In the genomic region with DNA sequence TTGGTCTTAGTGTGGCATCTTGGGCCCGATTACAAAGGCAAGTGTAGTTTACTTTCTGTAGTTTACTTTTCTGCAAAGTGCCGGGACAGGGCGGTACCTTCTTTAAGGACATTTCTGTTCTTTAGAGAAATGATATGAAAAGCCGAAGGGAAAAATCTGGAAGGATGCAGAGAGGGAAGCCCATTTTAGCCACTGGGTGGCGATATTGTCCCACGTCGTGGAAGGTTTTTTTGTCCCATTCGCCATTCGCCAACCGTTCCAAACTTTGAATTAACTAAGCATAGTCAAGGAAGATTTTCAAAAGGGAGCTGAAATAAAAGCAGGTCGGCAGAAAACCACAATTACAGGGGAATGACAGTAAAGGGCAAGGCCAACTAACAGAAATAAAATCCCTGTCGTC, we compare ENCODE assay signal across 9 mouse cellular contexts. TPM values are rescaled to one million over a fixed set of nuclear protein-coding genes. Genes with fewer than 3 reads are reported as not detected.
DNase-seq lines count a peak whose midpoint lies in the region; ATAC-seq and TF ChIP-seq lines count a peak whose summit lies in the region.
"Had no signal": no experiment of that assay in that cellular context is flagged by ENCODE, and none has a peak within 500 bp of the region (broad histone marks: within the 10 kb centered on the region; RNA-seq: fewer than 3 reads in every experiment).

No protein-coding gene starts in this region.

- no peak overlapping the region for H3K9ac ChIP-seq in ES-Bruce4 (ENCODE audit: low read depth, poor library complexity, severe bottlenecking)
- no peak overlapping the region for H3K9ac ChIP-seq in embryonic facial prominence, embryonic 14.5 days (ENCODE audit: low read depth, low read length)
- no peak overlapping the region for H3K9ac ChIP-seq in heart, embryonic 12.5 days
- H3K9ac ChIP-seq: midbrain, embryonic 12.5 days had no signal

- peak; percentile 80 for DNase-seq in adrenal gland, postnatal 25 days
- DNase-seq in embryonic facial prominence, embryonic 14.5 days (ENCODE audit: low spot score), result peak; percentile 84
- peak; percentile 78 for DNase-seq in kidney, postnatal 14 days
- peak; percentile 40 to 42 for DNase-seq in lung, adult 18-20 months
- DNase-seq in ovary, postnatal 14 days (ENCODE audit: low spot score), result peak; percentile 73
- DNase-seq in urinary bladder, postnatal 4 days (ENCODE audit: low spot score in 2 of 2), result peak; percentile 52 to 74

- no peak for TF ChIP-seq POLR2A in ES-Bruce4 (IDR thresholded peaks at IDR 0.05; ENCODE audit: insufficient read depth, low read length)

- no peak overlapping the region for H3K4me3 ChIP-seq in ES-Bruce4 (ENCODE audit: low read depth, low read length)
- H3K4me3 ChIP-seq in embryonic facial prominence, embryonic 14.5 days (ENCODE audit: low read depth, low read length), result no peak overlapping the region
- H3K4me3 ChIP-seq in heart, embryonic 12.5 days, result no peak overlapping the region
- H3K4me3 ChIP-seq: midbrain, embryonic 12.5 days had no signal

- no peak for TF ChIP-seq EP300 in ES-Bruce4 (IDR thresholded peaks at IDR 0.05; ENCODE audit: insufficient read depth, low read depth, low read length)

- peak; percentile 59 for TF ChIP-seq CTCF in ES-Bruce4 (IDR thresholded peaks at IDR 0.05; ENCODE audit: low read depth, low read length)

- H3K4me2 ChIP-seq in embryonic facial prominence, embryonic 14.5 days (ENCODE audit: low read depth, low read length), result peak overlapping the region; percentile 41
- H3K4me2 ChIP-seq in heart, embryonic 12.5 days, result peak overlapping the region; percentile 53
- H3K4me2 ChIP-seq: midbrain, embryonic 12.5 days had no signal

- ATAC-seq in embryonic facial prominence, embryonic 14.5 days (ENCODE audit: low read depth), result no peak
- no peak for ATAC-seq in heart, embryonic 12.5 days (ENCODE audit: insufficient number of reproducible peaks, low FRiP score)

- H3K36me3 ChIP-seq in ES-Bruce4 (ENCODE audit: control insufficient read depth, insufficient read depth, low read length, poor library complexity, severe bottlenecking), result no peaks in the 10 kb centered on the region
- H3K36me3 ChIP-seq in embryonic facial prominence, embryonic 14.5 days (ENCODE audit: control insufficient read depth, insufficient read depth, low read length), result no peaks in the 10 kb centered on the region
- H3K36me3 ChIP-seq in heart, embryonic 12.5 days, result no peaks in the 10 kb centered on the region
- H3K36me3 ChIP-seq: midbrain, embryonic 12.5 days had no signal

- H3K27ac ChIP-seq in ES-Bruce4 (ENCODE audit: insufficient read depth, low read length), result no peak overlapping the region
- H3K27ac ChIP-seq in embryonic facial prominence, embryonic 14.5 days (replicated peaks; ENCODE audit: low read depth, low read length), result no peak overlapping the region
- no peak overlapping the region for H3K27ac ChIP-seq in heart, embryonic 12.5 days (ENCODE audit: poor library complexity, severe bottlenecking)
- H3K27ac ChIP-seq: midbrain, embryonic 12.5 days had no signal

- WGBS in embryonic facial prominence, embryonic 14.5 days, result 5% methylated on average over 12 of the region's 12 CpGs
- WGBS in heart, embryonic 12.5 days, result 5% methylated on average over 12 of the region's 12 CpGs

- no peaks in the 10 kb centered on the region for H3K4me1 ChIP-seq in ES-Bruce4 (ENCODE audit: control insufficient read depth, insufficient read depth, low read length)
- H3K4me1 ChIP-seq in embryonic facial prominence, embryonic 14.5 days (ENCODE audit: control insufficient read depth, insufficient read depth, low read length), result no peaks in the 10 kb centered on the region
- H3K4me1 ChIP-seq in heart, embryonic 12.5 days (replicated peaks), result no peaks in the 10 kb centered on the region
- H3K4me1 ChIP-seq: midbrain, embryonic 12.5 days had no signal

- H3K27me3 ChIP-seq in ES-Bruce4 (ENCODE audit: control insufficient read depth, insufficient read depth, low read length, poor library complexity, severe bottlenecking), result no peaks in the 10 kb centered on the region
- H3K27me3 ChIP-seq in embryonic facial prominence, embryonic 14.5 days (replicated peaks; ENCODE audit: control insufficient read depth, insufficient read depth, low read length), result no peaks in the 10 kb centered on the region
- H3K27me3 ChIP-seq in heart, embryonic 12.5 days (replicated peaks), result no peaks in the 10 kb centered on the region
- H3K27me3 ChIP-seq: midbrain, embryonic 12.5 days had no signal

- H3K9me3 ChIP-seq in ES-Bruce4 (replicated peaks; ENCODE audit: control insufficient read depth, insufficient read depth, low read length, poor library complexity, severe bottlenecking), result no peaks in the 10 kb centered on the region
- H3K9me3 ChIP-seq in embryonic facial prominence, embryonic 14.5 days (ENCODE audit: control insufficient read depth, low read length), result no peaks in the 10 kb centered on the region
- no peaks in the 10 kb centered on the region for H3K9me3 ChIP-seq in heart, embryonic 12.5 days (replicated peaks)
- H3K9me3 ChIP-seq: midbrain, embryonic 12.5 days had no signal

RNA-seq across cellular contexts. Expression of gene Tfb1m, which starts 13.3 kb away (rescaled TPM):
- polyA plus RNA-seq in ES-Bruce4 (2011; ENCODE audit: insufficient read depth, insufficient read length, low read depth, missing spikeins), result 35.6 and 39.6 TPM in 2 replicates
- total RNA-seq in adrenal gland, postnatal 25 days (2021), result 12.8 and 17.4 TPM in 2 replicates
- polyA plus RNA-seq in embryonic facial prominence, embryonic 14.5 days (2014; fragmentation: Nextera tagmentation; extraction: Ambion mirVana), result 16.5 and 17.0 TPM in 2 replicates
- 18.4 and 20.4 TPM in 2 replicates for polyA plus RNA-seq in heart, embryonic 12.5 days (2016; fragmentation: Nextera tagmentation; extraction: Ambion mirVana)

RNA-seq across cellular contexts. Expression of gene Cldn20, which starts 38.5 kb away (rescaled TPM):
- polyA plus RNA-seq in ES-Bruce4 (2011; ENCODE audit: insufficient read depth, insufficient read length, low read depth, missing spikeins), result not detected in 2 replicates
- 0.70 TPM in 1 of 2 replicates, not detected in the other for total RNA-seq in adrenal gland, postnatal 25 days (2021)
- 0.38 and 0.45 TPM in 2 replicates for polyA plus RNA-seq in embryonic facial prominence, embryonic 14.5 days (2014; fragmentation: Nextera tagmentation; extraction: Ambion mirVana)
- polyA plus RNA-seq in heart, embryonic 12.5 days (2016; fragmentation: Nextera tagmentation; extraction: Ambion mirVana), result 0.51 TPM in 1 of 2 replicates, not detected in the other
- polyA plus RNA-seq: midbrain, embryonic 12.5 days had no signal
